Mouse (Mus musculus) cerebellum, adult 2 months (tissue): ENCODE measurements around the gene Fhit. TPM values are rescaled to one million over a fixed set of nuclear protein-coding genes. Genes with fewer than 3 reads are reported as not detected.

ENCODE experiments used
- DNase-seq, 2 experiments: peaks; one replicate each; pipeline ENCODE4 v3.0.0; 2021
- H3K27ac ChIP-seq: fragments of 200-500 bp; 2 replicates; pipeline ENCODE4 v1.5.1; 2012; ENCODE audit warnings: low read length, control low read depth, inconsistent platforms; ENCODE audit not compliant: insufficient read depth
- H3K27me3 ChIP-seq: fragments of 200-500 bp; 2 replicates; pipeline ENCODE4 v1.6.1; 2012; ENCODE audit warnings: inconsistent platforms, mild to moderate bottlenecking, low read length, moderate library complexity; ENCODE audit not compliant: control insufficient read depth, insufficient read depth
- H3K4me1 ChIP-seq: fragments of 200-500 bp; 2 replicates; pipeline ENCODE4 v1.6.1; 2011; ENCODE audit warnings: low read length; ENCODE audit not compliant: control insufficient read depth, insufficient read depth
- H3K4me3 ChIP-seq: fragments of 200-500 bp; replicated peaks from 2 replicates; pipeline ENCODE3; 2011; ENCODE audit warnings: mild to moderate bottlenecking, low read depth, low read length, control low read depth; ENCODE audit not compliant: insufficient read depth
- CTCF ChIP-seq: fragments of 200-500 bp; IDR thresholded peaks from 2 replicates; pipeline ENCODE4 v1.5.1; 2011; ENCODE audit warnings: low read depth, mild to moderate bottlenecking, control low read depth, low read length, moderate library complexity, borderline replicate concordance; ENCODE audit not compliant: insufficient read depth
- POLR2A ChIP-seq: fragments of 200-500 bp; IDR thresholded peaks from 2 replicates; pipeline ENCODE4 v1.6.1; 2011; ENCODE audit warnings: low read length, control low read depth, borderline replicate concordance; ENCODE audit not compliant: insufficient read depth
- WGBS: fragments of 180-500 bp; shearing (Covaris S2); methylation state at CpG from one replicate; pipeline ENCODE4 v1.1.7; 2018; 5-methylcytosine and 5-hydroxymethylcytosine counted together
- polyA plus RNA-seq: library from polyadenylated mRNA; depleted of rRNA; stranded (reverse); fragments of >200 nt; gene quantifications from 2 replicates; pipeline ENCODE4 v1.2.3, GENCODE M21; 2012

Gene Fhit
- polyA plus RNA-seq, 1 experiment = 10.5 TPM

DNA sequence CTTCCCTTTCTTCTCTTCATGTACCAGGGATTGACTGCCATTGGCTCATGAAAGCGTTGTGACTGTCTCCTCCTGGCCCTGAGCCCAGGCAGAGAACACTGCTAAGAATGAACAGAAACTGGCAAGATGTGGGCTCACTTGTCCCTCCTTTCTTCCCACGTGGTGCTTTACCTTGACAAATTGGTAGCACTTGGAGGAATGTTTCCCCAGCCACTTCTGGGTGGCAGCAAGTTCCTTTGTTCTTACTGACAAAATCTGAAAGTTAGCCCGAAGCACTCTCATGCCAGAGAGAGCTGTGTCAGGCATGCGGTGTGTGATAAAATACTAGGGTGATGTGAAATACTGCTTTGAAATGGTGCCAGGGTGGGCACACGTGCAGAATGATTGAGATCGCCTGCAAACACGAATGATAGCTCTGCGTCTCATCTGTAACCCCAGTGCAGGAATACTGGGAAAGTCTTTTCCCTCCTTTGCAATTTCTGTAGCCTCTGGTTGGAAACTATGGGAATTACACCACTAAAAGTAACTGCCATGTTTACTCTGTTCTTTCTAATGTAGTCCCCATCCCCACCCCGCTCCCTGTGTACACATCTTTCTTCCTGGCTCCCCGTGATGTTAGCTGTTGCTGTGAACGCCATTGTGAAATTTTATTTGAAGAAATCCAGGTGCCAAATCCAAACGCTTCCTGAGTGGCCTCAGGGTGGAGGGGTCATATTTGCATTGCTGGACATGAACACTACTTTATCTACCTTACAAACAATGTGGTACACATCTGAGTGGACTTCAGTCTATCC lies 1555.1 kb downstream of the Fhit start:
- H3K27me3 ChIP-seq = no peaks in the 10 kb centered on the region
- peak in 1 of 2 experiments; percentile 6 for DNase-seq
- H3K4me3 ChIP-seq = no peak overlapping the region
- 38% methylated on average over 12 of the region's 12 CpGs for WGBS
- no peaks in the 10 kb centered on the region for H3K4me1 ChIP-seq
- no peak for TF ChIP-seq POLR2A
- TF ChIP-seq CTCF = no peak
- H3K27ac ChIP-seq = no peak overlapping the region

GRCm38 (mm10) chr14:9600271-9600670 lies 1561.6 kb downstream of the Fhit start:
- H3K4me3 ChIP-seq = no peak overlapping the region
- no peak for TF ChIP-seq CTCF
- no peak for TF ChIP-seq POLR2A
- H3K4me1 ChIP-seq = no peaks in the 10 kb centered on the region
- no peak overlapping the region for H3K27ac ChIP-seq
- H3K27me3 ChIP-seq = no peaks in the 10 kb centered on the region
- no peak for DNase-seq

DNA sequence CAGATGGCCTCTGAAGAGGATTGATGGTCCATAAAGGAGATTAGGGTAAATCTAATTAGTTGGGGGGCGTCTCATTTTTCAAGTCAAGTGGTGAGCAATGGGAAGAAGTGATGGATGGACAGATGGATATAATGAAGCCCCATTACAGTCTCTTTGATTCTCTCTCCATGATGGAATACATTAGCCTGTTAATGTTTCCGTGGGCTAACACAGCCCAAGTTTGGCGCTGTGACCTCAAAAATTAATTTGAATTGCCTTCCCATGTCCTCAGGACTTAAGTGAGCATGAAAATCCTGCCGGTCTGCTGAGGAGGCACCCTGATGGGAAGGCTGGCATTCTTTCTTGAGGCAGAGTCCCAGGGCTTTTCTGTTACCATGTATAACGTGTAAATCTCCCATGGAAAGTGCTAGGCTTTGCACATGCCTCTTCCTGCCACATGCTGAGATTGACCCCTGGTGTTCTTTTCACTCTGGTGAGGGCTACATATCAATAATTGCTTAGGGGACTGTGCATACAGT lies 1564.3 kb downstream of the Fhit start:
- Histone ChIP-seq H3K27ac (no peak overlapping the region), H3K4me3 (no peak overlapping the region), H3K27me3 (no peaks in the 10 kb centered on the region; the same call in 1 of the 2 replicates), H3K4me1 (no peaks in the 10 kb centered on the region)
- no peak for DNase-seq
- TF ChIP-seq CTCF = no peak
- TF ChIP-seq POLR2A = no peak
- WGBS = 10% methylated on average over 5 of the region's 5 CpGs

- H3K27ac ChIP-seq = no peak overlapping the region
- no peak for DNase-seq
- no peak for TF ChIP-seq POLR2A
- TF ChIP-seq CTCF = no peak
- WGBS = 92% methylated on average over 1 of the region's 1 CpGs
- no peaks in the 10 kb centered on the region; the same call in 1 of the 2 replicates for H3K27me3 ChIP-seq
- no peaks in the 10 kb centered on the region for H3K4me1 ChIP-seq
- H3K4me3 ChIP-seq = no peak overlapping the region
These were observed 1572.7 kb downstream of the Fhit start for GRCm38 (mm10) chr14:9589121-9589520.

GRCm38 (mm10) chr14:9587900-9588299 lies 1573.9 kb downstream of the Fhit start:
- TF ChIP-seq CTCF (no peak), POLR2A (no peak)
- DNase-seq = no peak
- no peaks in the 10 kb centered on the region for H3K4me1 ChIP-seq
- H3K4me3 ChIP-seq = no peak overlapping the region
- WGBS = 88% methylated on average over 4 of the region's 4 CpGs
- no peaks in the 10 kb centered on the region for H3K27me3 ChIP-seq
- no peak overlapping the region for H3K27ac ChIP-seq

DNA sequence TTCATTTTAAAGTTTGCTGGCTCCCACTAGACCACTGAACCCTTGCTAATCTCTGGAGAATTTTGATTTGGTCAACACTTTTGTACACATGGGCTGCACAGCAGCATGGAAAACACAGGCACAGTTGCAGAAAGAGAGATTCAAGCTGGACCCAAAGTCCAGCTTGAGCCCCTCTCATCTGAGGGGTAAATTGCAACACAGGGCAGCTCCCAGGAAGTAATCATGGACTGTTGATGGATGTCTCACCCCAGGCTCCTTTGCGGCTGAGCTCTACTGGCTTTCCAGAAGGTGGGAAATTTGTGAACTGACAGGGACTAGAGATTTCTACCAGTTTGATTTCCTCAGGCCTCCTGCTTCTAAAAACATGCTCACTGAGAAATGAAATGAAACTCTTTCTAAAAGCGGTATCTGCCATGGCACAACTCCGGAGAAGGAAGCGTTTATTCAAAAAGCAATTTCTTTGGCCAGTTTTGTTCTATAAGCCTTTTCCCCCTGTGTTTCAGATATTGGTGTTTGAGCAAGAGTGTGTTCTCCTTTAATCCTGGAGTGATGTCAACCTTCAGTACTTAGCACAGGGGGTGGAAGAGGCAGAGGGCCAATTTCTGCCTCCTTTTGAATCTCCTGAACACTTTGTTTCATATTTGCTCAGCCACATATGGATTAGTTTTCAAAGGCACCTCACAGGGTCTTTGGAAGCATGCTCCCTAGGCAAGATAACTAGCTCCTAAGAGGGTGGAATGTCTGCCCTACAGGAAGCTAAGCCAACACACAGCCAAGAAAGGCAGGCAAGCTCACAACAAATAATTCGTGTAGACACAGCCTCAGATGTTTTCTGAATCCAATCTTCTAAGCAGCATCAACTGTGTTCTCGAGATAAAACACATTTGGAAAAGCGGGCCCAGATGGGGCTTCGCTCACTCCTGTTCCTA lies 1578.3 kb downstream of the Fhit start:
- H3K27me3 ChIP-seq = no peaks in the 10 kb centered on the region
- no peak overlapping the region for H3K4me3 ChIP-seq
- DNase-seq = no peak
- H3K27ac ChIP-seq = no peak overlapping the region
- TF ChIP-seq POLR2A = no peak
- no peak for TF ChIP-seq CTCF
- WGBS = 82% methylated on average over 8 of the region's 8 CpGs
- no peaks in the 10 kb centered on the region for H3K4me1 ChIP-seq

DNA sequence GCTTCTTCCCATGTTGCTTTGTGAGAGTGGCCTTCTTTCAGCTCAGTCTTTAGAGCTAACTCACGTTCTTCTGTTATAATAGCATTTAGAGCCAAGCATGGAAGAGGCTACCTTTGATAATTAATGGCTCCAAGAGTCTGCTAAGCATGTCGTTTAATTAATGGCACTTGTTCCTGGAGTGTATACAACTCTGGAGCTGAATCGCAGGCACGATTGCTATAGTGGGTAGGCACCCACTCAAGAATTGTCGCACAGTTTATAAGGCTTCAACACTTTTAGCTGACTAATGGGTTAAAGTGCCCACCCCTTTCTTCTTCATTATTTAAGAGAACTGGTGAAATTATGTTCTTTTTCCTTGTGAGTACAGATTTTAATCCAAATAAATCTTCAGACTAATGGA lies 1605.5 kb downstream of the Fhit start:
- Histone ChIP-seq H3K27me3 (no peaks in the 10 kb centered on the region), H3K4me3 (no peak overlapping the region), H3K27ac (no peak overlapping the region), H3K4me1 (no peaks in the 10 kb centered on the region)
- no peak for TF ChIP-seq CTCF
- no peak for TF ChIP-seq POLR2A
- 81% methylated on average over 5 of the region's 5 CpGs for WGBS
- DNase-seq = no peak
